Mouse (Mus musculus): Measurements from ENCODE around the gene Dpf2. TPM values are rescaled to one million over a fixed set of nuclear protein-coding genes. Genes with fewer than 3 reads are reported as not detected.

Dpf2 gene
- polyA plus RNA-seq, 1 experiment = 22.6 TPM

DNA sequence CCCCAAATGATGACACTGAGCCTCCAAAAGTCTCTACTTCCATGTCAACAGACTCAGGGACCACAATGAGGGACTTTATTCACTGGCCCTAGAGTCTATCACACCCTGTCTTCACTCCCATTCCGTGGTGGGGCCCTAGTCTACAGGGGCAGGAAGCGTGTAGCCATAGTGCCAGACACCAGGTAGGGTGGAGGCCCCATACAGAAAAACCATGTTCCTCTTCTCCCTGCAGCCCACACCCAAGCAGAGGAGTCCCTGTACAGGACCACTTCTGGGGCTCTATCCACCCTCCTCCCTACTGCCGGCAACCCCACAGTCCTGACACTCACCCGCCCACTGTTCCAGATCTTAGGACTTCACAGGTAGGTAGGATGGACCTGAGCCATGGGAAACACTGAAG lies 40.3 kb downstream of the Dpf2 start:
- Histone ChIP-seq H3K4me1 (ENCODE audit: control insufficient read depth, insufficient read depth, insufficient read length, low read length) (peaks cover 13% of the 10 kb centered on the region), H3K4me3 (ENCODE audit: insufficient read depth, low read depth, low read length) (peak overlapping the region; percentile 7; the same call in 1 of the 2 replicates), H3K27ac (replicated peaks; ENCODE audit: low read depth, low read length) (no peak overlapping the region)

DNA sequence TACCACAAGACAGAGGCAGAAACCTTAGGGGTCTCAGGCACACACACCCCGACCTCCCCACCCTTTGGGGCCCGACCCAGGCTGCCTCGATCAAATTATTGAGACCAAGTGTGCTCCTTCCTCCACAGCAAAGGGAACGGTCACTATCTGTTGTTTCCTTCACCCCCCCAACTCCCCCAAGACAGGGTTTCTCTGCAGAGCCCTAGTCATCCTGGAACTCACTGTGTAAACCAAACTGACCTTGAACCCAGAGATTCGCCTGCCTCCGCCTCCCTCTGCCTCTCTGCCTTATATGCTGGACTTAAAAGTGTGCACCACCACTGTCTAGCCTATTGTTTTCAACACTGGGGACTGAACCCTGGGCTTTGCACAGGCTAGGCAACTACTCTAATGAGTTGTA lies 41.1 kb downstream of the Dpf2 start:
- H3K4me3 ChIP-seq (ENCODE audit: insufficient read depth, low read depth, low read length) = no peak overlapping the region
- H3K27ac ChIP-seq (replicated peaks; ENCODE audit: low read depth, low read length) = peak overlapping the region; percentile 50; the same call in 1 of the 2 replicates
- H3K4me1 ChIP-seq (ENCODE audit: control insufficient read depth, insufficient read depth, insufficient read length, low read length) = peaks cover 10% of the 10 kb centered on the region

DNA sequence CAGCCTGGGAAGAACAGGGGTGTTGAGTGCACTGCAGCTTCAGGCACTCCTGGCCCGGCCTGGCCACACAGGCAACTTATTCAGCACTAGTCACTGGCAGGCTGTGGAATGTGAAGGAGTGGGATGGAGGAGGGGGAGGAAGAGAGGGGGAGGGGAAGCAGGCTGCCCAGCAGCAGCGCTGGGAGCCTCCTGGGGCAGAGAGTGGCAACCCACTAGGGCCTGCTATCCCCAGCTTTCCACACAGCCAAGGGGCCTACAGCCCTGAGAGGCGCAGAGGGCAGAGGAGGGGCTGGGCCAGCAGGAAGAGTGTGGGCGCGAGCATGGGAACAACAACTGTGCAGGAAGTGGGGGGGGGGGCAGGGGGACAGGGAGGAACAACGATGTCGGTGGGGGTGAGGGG lies 41.5 kb downstream of the Dpf2 start:
- H3K4me3 ChIP-seq (ENCODE audit: insufficient read depth, low read depth, low read length) = no peak overlapping the region
- peak overlapping the region; percentile 50; the same call in 1 of the 2 replicates for H3K27ac ChIP-seq (replicated peaks; ENCODE audit: low read depth, low read length)
- H3K4me1 ChIP-seq (ENCODE audit: control insufficient read depth, insufficient read depth, insufficient read length, low read length) = peaks cover 10% of the 10 kb centered on the region

DNA sequence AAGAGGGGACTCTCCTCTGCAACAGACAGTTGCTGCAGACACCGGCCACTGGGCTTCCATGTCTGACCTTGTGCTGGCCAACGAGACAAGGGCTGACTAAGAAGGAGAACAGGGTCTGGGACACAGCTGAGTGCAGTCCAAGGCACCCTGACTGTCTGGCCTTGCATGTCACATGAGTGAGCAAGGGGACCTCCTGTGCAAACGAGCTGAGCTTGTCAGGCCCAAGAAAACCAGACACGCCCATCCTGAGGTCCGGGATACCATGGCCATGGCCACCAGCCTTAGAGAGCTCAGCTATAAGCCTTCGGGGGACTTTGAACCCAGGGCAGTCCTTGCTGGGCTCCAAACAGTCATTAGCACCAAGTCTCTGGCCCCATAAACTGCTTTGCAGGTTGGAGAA lies 44.7 kb downstream of the Dpf2 start:
- no peak overlapping the region for H3K27ac ChIP-seq (replicated peaks; ENCODE audit: low read depth, low read length)
- H3K4me3 ChIP-seq (ENCODE audit: insufficient read depth, low read depth, low read length) = no peak overlapping the region
- H3K4me1 ChIP-seq (ENCODE audit: control insufficient read depth, insufficient read depth, insufficient read length, low read length) = peaks cover 5% of the 10 kb centered on the region; the same call in 1 of the 2 replicates

DNA sequence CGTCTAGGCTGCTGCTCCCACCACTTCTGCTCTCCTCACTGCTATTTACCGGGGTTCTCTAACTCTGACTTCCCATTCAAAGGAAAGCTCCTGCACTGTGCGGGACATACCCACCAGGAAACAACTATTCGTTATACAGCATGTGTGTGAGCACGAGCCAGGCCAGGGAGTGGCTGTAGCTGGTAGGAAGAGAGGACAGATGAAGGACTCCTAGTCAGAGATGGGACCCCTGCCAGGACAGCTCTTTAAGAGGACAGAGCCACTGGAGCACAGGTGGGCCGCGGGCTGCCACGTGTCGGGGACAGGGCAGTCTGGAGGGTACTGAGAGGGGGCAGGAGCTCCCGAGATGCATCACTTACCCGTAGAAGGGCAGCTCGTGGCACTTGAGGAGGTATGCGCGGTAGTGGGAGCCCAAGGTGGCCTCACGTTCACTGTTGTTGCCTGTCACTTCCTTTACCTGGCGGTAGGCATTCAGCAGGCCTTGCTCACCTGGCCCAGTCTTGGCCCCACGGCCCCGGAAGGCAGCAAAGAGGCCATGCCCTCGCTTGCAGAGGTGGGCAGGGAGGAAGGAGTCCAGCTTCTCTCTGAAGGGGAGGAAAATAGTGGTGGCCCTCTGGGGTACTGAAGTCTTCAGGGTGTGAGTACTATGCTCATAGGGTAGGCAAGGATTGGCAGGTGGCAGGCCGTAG lies 48.0 kb downstream of the Dpf2 start:
- no peak overlapping the region for H3K27ac ChIP-seq (replicated peaks; ENCODE audit: low read depth, low read length)
- H3K4me1 ChIP-seq (ENCODE audit: control insufficient read depth, insufficient read depth, insufficient read length, low read length) = no peaks in the 10 kb centered on the region
- H3K4me3 ChIP-seq (ENCODE audit: insufficient read depth, low read depth, low read length) = no peak overlapping the region

DNA sequence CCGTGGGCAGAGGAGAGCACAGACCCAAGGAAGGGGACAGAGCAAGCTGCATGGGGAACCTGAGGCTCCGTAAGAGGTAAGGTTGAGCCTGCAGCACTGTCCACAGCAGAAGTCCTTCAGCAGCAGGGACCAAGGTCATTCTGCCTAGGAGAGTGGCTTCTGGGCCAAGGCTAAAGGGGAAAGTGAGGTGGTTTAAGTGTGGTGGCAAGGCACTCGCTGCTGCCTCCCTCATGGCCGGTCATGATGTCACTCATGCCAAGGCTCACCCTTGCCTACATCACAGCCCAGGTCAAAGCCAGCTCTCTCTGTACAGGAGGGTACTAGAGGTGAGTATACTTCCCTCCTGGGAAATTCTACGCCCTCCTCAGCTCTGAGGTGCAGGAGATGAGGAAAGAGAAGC lies 49.0 kb downstream of the Dpf2 start:
- Histone ChIP-seq H3K4me3 (ENCODE audit: insufficient read depth, low read depth, low read length) (no peak overlapping the region), H3K4me1 (ENCODE audit: control insufficient read depth, insufficient read depth, insufficient read length, low read length) (no peaks in the 10 kb centered on the region), H3K27ac (replicated peaks; ENCODE audit: low read depth, low read length) (no peak overlapping the region)

DNA sequence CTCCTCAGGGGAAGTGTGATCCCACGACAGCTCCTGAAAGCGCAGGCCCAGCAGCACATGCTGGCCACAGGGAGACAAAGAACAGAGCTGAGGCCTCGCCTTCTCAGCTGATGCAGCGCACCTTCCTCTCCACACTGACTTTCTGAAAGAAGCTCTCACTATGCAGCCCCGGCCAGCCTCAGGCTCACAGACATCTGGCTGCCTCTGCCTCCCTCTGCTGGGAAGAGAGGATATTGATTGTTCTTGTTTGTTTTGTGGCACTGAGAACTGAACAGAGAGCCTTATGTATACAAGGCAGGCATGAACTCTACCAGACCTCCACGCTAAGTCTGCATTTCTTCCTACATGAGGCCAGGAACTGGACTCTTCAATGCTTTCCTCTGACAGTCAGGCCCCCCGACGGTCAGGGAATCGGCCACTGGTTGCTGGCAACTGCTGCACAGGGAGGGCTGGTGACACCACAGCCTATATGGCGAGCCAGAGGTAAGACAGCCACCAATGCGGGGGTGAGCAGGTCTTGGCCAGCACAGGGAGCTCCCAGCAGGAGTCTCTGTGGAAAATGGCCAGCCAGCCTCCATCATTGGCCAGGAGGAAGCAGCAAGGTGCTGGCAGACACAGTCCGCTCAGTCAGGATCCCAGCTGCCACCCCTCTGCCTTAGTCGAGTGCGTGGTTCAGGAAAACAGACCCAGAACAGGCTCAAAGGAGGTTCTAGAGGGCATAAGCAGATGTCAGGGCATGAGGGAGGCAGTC lies 50.3 kb downstream of the Dpf2 start:
- Histone ChIP-seq H3K4me3 (ENCODE audit: insufficient read depth, low read depth, low read length) (no peak overlapping the region), H3K27ac (replicated peaks; ENCODE audit: low read depth, low read length) (no peak overlapping the region), H3K4me1 (ENCODE audit: control insufficient read depth, insufficient read depth, insufficient read length, low read length) (no peaks in the 10 kb centered on the region)

DNA sequence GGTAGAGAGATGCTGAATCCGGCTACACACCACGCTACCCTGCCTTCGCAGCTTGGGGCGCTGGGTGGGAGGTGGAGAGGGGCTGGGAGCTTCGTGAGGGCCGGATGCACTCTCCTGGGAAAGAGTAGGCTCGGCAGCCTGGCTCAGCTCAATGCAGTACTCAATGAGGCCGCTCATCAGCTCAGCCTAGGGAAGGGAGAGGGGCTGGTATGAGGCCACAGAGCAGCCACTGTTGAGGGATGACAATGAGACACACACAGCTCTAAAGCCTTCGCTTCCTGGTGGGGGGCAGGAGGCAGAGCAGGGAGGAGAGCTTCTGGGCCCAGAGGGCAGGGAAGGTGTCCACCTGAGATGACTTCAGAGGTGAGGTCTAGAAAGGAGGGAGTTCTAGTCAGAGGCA lies 56.2 kb downstream of the Dpf2 start:
- H3K27ac ChIP-seq (replicated peaks; ENCODE audit: low read depth, low read length) = no peak overlapping the region
- peaks cover 9% of the 10 kb centered on the region for H3K4me1 ChIP-seq (ENCODE audit: control insufficient read depth, insufficient read depth, insufficient read length, low read length)
- no peak overlapping the region for H3K4me3 ChIP-seq (ENCODE audit: insufficient read depth, low read depth, low read length)

DNA sequence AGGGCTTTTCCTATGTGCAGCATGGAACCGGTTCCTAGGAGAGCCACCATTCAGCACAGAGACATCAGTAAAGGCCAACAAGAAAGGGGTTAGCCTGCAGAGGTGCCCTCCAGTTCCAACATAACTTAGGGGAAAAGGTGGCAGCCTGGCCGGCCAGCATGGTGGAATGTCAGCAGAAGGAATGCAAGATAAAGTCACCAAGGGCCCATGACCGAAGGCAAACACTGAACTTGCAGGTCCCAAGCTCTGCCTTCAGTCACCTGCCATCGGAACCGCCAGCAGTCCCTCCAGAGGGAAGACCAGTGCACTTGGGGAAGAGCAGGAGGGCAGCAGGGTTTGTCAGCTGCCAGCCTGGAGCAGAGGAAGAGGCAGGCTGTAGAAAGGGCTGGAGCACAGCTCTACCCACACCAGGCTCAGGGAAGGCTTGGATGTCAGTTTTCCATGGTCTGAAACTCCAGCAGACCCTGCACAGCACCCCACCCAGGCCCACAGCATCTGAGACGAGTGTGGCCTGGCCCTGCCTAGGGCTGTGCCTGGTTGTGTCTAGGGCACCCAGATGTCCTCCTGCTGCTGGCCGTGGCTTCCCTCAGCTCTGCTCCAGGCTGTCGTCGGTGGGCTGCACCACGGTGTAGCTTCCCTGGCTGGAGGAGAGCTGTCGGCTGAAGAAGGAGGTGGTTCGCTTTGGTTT lies 60.6 kb downstream of the Dpf2 start:
- Histone ChIP-seq H3K27ac (replicated peaks; ENCODE audit: low read depth, low read length) (peak overlapping the region; percentile 67), H3K4me3 (ENCODE audit: insufficient read depth, low read depth, low read length) (no peak overlapping the region), H3K4me1 (ENCODE audit: control insufficient read depth, insufficient read depth, insufficient read length, low read length) (peaks cover 35% of the 10 kb centered on the region)

DNA sequence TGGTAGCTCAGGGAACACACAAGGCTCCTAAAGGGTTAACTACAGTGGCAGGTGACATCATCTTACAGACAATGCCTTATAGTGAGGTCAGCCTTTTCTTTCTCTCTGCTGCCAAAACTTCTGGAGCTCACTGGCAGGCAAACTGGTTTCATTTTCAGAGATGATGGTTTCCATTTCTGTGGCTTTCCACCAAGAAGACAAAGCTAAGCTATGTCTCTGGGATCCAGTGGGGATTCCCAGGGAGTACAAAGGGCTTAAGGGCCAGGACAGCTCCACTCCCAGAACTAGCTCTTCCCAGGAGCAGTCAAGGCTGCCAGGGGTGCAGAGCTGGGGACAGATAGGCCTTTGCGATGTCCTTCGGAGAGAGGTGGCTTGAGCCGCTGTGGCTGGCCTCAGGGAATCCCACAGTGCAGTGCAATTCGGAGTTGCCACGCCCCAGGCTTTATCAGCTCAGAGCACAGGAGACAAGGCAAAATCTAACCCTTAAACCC lies 61.3 kb downstream of the Dpf2 start:
- peak overlapping the region; percentile 67 for H3K27ac ChIP-seq (replicated peaks; ENCODE audit: low read depth, low read length)
- H3K4me3 ChIP-seq (ENCODE audit: insufficient read depth, low read depth, low read length) = peak overlapping the region; percentile 14; the same call in 1 of the 2 replicates
- H3K4me1 ChIP-seq (ENCODE audit: control insufficient read depth, insufficient read depth, insufficient read length, low read length) = peaks cover 35% of the 10 kb centered on the region

DNA sequence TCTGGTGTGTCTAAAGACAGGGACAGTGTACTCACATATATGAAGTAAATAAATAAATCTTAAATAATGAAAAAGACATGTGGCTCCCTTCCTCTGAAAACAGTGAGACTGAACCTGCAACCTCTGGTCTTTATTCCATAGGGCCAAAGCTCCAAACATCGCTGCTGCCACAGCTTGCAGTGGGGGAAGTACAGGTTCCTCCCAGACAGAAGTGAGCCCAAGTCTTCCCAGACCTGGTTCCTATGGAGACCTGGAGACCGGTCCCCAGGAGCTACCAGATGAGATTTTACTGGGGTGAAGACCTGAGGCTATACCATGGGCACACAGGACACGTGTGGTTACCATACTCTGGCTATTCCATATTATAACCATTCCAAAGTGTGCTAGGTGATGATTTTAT lies 62.0 kb downstream of the Dpf2 start:
- Histone ChIP-seq H3K27ac (replicated peaks; ENCODE audit: low read depth, low read length) (peak overlapping the region; percentile 68), H3K4me1 (ENCODE audit: control insufficient read depth, insufficient read depth, insufficient read length, low read length) (peaks cover 35% of the 10 kb centered on the region), H3K4me3 (ENCODE audit: insufficient read depth, low read depth, low read length) (no peak overlapping the region)

DNA sequence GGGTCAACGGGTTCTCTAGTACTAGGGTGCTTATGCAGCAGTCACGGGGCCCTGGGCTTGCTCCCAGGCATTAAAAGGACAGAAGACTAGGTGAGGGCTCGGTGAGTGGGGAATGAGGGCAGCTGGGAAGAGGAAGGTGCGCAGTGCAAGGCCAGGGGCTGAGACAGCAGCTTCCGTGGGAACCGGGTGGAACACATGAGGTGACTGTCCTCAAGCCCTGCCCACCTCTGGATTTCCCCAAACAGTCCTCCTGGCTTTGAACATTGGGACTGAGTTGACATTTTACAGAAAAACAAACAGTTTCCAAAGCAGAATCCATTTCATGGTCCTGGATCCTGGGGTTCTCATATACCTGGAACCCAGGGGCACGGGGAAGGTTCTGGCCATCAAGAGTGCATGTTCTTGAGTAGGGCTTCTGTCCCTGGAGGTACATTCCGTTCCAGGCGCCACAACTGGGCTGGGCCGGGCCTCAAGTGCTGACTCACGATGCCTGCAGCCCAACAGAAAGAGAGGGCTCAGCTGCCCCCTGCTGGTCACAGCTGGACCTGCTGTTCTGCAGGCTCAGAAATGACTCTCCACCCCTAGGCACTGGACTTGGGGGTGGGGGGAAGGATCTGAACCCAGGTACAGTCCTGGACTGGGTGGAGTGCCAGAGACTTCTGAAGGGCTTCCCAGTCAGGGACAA lies 62.8 kb downstream of the Dpf2 start:
- H3K27ac ChIP-seq (replicated peaks; ENCODE audit: low read depth, low read length) = peak overlapping the region; percentile 100
- H3K4me3 ChIP-seq (ENCODE audit: insufficient read depth, low read depth, low read length) = peak overlapping the region; percentile 62
- H3K4me1 ChIP-seq (ENCODE audit: control insufficient read depth, insufficient read depth, insufficient read length, low read length) = peaks cover 35% of the 10 kb centered on the region

DNA sequence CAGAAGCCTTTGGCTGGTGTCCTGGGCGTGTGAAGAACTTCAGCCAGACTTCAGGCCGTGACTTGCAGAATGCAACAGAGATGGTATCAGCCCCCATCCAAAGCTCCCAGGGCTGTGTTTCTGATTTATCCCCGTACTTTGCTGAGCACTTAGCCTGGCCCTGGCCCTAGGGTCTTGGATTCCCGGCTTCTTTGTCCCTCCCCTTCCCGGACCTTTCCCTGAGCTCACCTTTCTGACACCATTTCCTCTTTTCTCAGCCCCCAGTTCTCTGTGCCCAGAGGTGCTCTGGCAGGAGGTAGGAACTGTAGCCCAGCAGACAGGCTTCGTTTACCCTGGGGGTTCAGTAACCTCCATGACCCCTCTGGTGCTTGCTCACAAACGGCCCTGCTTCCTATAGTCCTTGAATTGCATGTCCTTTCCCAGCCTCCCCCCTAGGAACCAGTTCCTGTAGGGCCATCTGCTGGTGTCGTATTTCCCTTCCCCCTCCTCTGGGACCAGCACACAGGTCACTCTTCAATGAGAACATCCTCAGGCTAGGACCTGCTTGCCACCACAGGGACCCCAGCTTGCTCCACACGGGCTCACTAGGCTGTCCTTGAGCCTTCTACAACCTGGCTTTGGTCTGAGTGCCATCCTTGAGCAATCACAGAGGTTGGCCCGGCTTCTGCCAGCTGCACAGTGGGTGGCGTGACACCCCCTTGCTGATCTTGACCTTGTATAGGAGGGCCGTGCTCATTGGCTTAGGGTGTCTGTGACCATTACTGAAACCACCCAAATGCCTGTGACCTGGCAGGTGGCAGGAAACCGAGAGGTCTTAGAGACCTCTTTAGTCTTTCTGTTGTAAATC lies 63.8 kb downstream of the Dpf2 start:
- peak overlapping the region; percentile 100 for H3K27ac ChIP-seq (replicated peaks; ENCODE audit: low read depth, low read length)
- peak overlapping the region; percentile 62 for H3K4me3 ChIP-seq (ENCODE audit: insufficient read depth, low read depth, low read length)
- peaks cover 35% of the 10 kb centered on the region for H3K4me1 ChIP-seq (ENCODE audit: control insufficient read depth, insufficient read depth, insufficient read length, low read length)

All from brown adipose tissue, adult 24 weeks (tissue).